Mouse (Mus musculus): ENCODE results near the gene Rassf4.
"Not testable (repeated sequence)": the region's sequence is repeated elsewhere in the genome, so short reads cannot be mapped to it uniquely, and the experiment has no call there.

Gene Rassf4

DNA sequence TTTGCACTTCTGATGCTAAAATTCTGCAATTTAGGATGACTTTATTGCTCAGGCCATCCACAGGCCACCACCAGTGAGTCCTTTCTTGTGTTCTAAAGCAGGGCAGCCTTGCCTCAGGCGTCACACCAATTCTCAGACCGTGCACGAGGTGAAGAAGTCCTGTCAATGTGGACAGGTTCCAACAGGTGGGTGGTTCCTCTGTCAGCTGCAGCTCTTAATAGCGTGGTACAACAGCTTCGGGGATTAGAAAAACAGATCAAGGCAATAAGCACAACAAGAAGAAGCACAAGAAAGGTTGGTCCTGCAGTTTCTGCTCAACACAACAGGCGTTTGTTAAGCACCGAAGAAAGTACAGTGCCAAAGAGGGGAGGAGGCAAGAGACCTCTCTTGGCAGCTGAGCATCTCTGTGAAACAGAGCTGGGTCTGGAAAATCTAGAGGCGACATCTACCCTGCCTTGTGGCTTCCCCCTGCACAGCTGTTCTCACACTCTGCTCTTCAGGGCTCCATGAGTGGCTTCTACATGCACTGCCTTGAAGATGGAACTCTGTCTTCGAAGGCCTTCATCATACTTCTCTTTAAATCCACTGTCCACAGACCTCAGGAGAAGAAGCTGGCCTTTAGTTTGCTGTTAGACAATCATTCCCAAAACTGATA, 37.0 kb downstream of the Rassf4 start:
- DNase-seq (ENCODE audit: low read depth, low spot score), result no peak

DNA sequence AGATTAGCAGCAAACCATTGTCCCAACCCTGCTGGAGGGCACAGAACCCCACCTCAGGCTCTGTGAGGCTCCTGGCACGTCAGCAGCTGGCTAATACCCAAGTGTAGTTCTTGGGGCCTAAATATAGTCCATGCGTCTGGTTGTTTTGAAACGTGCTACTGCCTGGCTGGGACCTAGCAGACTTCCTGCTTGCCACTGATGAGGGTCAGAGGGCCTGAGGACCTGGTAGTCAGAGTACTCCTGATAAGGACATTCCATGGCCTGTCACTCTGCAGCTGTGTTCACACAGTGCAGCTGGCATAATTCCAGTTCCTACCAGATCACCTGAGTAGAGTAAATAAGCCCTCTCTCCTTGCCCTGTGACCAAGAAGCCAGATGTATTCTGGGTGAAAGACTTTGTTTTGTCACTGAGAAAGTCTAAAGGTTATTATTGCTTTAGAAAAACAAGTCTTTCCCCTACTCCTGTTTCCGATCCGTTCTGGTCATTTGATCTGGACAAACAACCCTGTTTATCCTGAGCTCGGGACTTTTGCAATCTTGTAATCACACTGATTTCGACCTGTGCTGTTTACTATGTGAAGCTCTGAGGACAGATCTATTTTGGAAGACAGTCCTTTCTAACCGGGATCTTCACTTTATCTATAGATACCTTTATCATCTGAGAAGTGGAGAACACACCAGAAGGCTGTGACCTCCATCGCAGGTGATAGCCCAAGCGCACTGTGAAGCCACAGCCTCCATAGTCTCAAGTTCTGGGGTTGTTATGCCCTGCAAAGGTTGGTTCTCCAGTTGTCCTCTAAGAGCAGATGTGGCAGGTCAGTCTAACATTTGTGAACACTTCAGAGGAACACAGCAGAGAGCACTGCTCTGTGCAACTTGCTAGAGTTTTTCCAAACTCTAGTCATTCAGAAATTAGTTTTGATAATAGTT, 38.2 kb downstream of the Rassf4 start:
- no peak for DNase-seq (ENCODE audit: low read depth, low spot score)

DNA sequence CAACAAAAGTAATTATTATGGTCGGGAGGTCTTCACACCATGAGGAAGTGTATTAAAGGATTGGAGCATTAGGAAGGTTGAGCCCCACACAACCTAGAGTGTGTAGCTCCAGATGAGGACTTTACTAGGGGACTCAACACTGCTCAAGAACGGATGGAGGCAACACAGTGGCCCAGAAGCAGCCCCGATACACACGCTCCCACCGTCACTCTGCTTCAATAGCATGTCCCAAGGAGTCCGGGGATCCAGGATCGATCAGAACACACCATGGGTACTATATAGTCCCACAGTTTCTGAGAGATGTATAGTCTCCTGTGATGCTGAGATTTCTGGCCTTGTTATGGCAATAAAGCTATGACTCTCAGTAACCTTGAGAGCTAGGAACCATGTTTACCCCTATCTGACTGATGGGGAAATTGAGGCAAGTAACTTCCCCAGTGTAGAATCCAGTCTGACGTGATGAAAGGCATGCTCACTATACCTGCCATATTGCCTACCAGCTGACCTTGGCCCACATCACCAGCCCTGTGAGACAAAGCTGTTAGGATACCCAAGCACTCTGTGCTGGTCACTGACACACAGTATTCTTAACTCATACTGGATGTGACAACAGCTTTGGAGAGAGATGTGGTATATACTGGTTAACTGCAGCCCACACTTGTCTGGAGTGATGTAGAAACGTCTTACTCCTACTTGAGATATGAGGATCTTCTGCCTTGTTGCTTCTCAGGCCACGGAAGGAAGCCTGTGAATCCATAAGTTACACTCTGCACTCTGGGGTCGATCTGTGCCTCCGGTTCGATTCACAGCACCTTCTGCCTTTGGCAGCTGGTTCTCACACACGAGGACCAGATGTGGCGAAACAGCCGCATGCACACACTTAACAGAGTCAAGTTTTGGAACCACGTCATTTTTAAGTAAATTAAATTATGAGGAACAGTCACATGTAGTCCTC, 39.7 kb downstream of the Rassf4 start:
- no peak for DNase-seq (ENCODE audit: low read depth, low spot score)

DNA sequence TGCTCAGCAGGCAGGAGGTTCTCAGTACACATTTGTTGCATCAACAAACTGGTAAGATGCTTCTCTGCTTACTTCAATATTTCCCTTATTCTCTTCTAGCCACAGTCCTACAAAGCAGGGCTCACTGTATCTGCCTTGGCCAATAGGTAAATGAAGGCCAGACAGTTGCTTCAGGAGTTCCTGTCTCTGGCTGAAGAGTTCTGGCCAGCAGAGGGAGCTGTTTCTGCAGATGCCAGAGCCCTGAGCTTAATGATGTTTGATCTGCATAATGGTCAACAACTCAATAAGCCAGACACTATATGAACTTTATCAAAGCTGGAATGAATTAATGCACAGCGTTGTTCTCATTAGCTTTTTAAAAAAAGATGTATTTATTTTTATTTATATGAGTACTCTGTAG, 41.6 kb downstream of the Rassf4 start:
- DNase-seq (ENCODE audit: low read depth, low spot score), result no peak

DNA sequence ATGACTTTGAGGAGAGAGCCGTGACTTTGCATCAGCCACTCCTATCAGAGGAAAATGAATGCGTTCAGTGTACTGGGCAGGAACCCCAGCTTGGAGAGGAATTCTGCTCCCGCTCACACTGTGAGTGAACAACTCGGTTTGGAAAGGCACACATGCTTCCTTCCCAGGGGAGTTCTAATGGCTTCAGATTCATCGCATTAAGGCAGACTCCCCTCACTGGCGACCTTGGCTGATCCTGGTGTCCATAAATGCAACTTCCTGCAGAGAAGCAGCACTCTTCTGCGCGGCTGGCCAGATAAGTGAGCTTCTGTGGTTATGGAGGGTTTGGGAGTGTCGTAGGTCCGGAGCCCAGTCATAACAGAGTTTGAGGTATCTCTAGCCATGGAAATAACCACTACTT, 44.0 kb downstream of the Rassf4 start:
- DNase-seq (ENCODE audit: low read depth, low spot score), result no peak

- DNase-seq (ENCODE audit: low read depth, low spot score), result peak; percentile 53
Observed at GRCm38 (mm10) chr6:116628539-116629171, 45.1 kb downstream of the Rassf4 start, which contains the start of gene Zfp422. TSS of gene Zfp422 (minus strand) at chr6:116628999.

DNA sequence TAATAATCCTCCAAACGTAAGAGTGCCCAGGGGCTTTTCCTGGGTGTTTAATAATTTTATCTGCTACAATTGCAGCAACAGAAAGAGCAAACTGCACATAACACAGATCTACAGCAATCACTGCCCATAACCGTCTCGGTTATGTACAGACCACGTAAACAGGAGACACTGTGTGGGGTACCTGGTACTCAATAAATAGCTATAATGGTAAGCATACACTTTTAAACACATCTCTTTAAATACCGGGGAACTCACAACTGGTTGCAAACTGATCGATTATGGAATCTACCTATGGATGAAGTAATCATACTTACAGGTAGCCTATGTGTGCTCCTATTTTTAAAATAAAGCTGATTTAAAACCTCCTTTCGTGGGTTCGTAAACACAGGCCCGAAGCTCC, 45.7 kb downstream of the Rassf4 start:
- DNase-seq (ENCODE audit: low read depth, low spot score), result no peak

GRCm38 (mm10) chr6:116626417-116626816, 47.3 kb downstream of the Rassf4 start:
- DNase-seq (ENCODE audit: low read depth, low spot score), result not testable (repeated sequence)

DNA sequence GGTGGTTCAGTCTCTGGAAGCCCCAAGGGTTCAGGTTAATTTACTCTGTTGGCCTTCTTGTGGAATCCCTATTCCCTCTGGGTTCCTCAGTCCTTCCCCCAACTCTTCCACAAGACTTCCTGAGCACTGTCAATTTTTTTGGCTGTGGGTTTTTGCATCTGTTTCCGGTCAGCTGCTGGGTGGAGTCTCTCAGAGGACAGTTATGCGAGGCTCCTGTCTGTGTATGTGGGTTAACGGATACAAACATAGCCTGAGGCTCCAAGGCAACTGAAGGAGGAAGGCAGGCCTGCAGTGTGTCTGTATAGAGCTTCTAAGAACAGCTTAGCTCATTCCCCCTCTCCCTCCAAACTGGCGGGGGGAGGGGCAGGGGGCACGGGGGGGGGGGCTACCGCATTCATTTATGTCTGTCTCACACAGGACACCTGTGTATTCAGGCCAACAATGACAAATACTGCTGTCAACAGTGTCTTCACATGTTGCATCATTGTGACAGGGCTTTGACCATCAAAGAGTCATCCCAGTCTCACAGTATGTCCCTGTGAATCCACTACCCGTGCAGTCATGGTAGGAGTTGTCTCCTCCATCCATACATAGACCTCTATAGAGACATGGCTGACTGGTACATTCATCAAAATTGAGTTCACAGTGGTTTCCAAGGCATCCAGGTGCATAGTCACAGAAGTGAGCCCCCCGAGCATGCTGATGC, 52.3 kb downstream of the Rassf4 start:
- no peak for DNase-seq (ENCODE audit: low read depth, low spot score)

DNA sequence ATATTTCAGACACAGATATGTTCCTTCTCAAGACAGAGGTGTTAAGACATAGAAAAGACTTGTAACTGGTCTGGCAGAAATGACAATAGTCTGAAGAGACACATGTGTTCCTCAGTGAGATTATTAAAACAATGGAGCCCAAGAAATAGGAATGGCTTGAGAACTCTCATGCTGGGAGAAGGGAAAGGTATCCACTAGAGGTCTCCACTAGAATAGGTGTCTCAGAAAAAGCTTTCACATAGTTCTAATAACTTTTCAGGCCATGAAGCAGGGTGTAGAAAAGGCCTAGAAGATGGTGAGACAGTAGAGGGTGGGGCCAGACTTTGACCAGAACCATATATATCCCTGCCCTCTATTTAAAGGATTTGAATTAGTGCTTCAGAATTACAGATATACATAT, 55.7 kb downstream of the Rassf4 start:
- no peak for DNase-seq (ENCODE audit: low read depth, low spot score)

GRCm38 (mm10) chr6:116615719-116616118, 58.0 kb downstream of the Rassf4 start:
- DNase-seq (ENCODE audit: low read depth, low spot score), result no peak

DNA sequence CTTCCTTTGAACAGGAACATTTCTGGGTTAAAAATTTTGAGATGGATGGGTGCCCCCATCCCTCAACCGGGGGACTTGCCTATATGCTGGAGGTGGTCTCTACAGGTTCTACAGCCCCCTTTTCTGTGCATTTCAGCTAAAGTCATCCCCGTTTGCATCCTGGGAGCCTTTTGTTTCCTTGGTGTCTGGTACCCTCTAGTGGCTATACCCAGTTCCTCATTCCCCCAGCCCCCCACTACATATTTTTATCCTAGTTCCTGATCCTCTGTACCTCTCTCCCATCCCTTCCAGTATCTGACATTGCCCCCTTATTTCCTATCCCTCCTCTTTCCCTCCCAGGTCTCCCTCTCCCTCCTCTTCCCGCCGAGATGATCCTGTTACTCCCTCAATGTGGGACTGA, 66.5 kb downstream of the Rassf4 start:
- no peak for DNase-seq (ENCODE audit: low read depth, low spot score)

GRCm38 (mm10) chr6:116600969-116601368, 72.8 kb downstream of the Rassf4 start:
- not testable (repeated sequence) for DNase-seq (ENCODE audit: low read depth, low spot score)

DNA sequence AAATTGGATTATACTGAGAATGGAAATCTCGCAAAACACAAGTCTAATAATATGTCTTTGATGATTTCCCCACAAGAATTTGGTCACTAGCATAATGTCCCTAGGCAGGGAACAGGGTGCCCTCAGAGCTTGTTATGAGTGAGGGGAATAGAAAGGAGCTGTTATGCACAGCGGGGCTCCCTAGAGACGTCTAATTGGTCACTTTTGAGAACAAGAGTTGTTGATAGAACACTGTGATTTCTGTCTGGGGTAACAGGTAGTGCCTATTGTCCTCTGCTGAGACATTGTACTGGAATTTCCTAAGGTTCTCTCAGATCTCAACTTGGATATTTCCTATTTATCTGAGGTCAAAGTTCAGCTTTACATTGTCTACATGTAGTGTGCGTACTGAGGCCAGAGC, 89.7 kb downstream of the Rassf4 start, which contains the start of gene Olfr215:
Gene Olfr215, minus strand, starts transcription at position 101 of the 400 bp plus-strand sequence.
- DNase-seq (ENCODE audit: low read depth, low spot score), result no peak

All from telencephalon, adult 2 months (tissue).